Mouse (Mus musculus): ENCODE measurements around the gene Tnni1.
A peak's percentile ranks its signal among the peaks of the same experiment; 100 is the strongest.

The Tnni1 gene

GRCm38 (mm10) chr1:135847611-135848351 lies 68.5 kb downstream of the Tnni1 start:
- DNase-seq: no peak

- peak in 1 of 2 experiments; percentile 15 for DNase-seq
Measured at GRCm38 (mm10) chr1:135850722-135851512, 71.7 kb downstream of the Tnni1 start.

- DNase-seq: no peak
Measured at GRCm38 (mm10) chr1:135852044-135852756, 73.0 kb downstream of the Tnni1 start.

- DNase-seq: no peak
Measured at GRCm38 (mm10) chr1:135853200-135853599, 74.0 kb downstream of the Tnni1 start.

- no peak for DNase-seq
Measured at GRCm38 (mm10) chr1:135854591-135855343, 75.5 kb downstream of the Tnni1 start.

- DNase-seq: no peak
Measured at GRCm38 (mm10) chr1:135855344-135855687, 76.1 kb downstream of the Tnni1 start.

- no peak for DNase-seq
Measured at GRCm38 (mm10) chr1:135856070-135856469, 76.8 kb downstream of the Tnni1 start.

GRCm38 (mm10) chr1:135857137-135857775 lies 78.0 kb downstream of the Tnni1 start:
- DNase-seq: no peak

- DNase-seq: no peak
Measured at GRCm38 (mm10) chr1:135858533-135858932, 79.3 kb downstream of the Tnni1 start.
